Mouse (Mus musculus) megakaryocyte, embryonic 14.5 days (primary cell): Measurements from ENCODE around the gene Vangl1.

ENCODE experiments used
- FLI1 ChIP-seq: IDR thresholded peaks from 2 replicates; pipeline ENCODE4 v1.6.1; 2012; ENCODE audit warnings: low read length, inconsistent platforms, mixed read lengths
- GATA1 ChIP-seq: IDR thresholded peaks from 3 replicates; pipeline ENCODE4 v1.6.1; 2012; ENCODE audit warnings: mixed read lengths, low read length, inconsistent platforms, borderline replicate concordance

DNA sequence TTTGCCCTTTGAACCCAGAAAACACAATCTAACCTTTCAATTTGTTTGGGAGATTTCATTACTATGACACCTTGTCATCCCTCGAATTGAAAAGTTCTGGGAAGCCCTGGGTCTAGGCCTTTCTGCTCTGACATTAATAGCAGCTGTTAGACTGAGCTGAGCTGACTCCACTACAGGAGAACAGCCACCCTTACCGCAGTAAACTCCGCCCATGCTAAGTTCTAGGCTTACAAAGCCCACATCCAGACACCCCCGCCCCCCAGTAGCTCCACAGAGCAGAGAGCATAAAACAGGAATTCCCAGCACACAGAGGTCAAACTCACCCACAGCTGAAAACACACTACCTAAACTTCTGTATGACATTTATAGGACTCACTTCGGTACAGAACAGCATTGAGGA, 19.8 kb downstream of the Vangl1 start:
- no peak for TF ChIP-seq GATA1
- no peak for TF ChIP-seq FLI1
